Mouse (Mus musculus): ENCODE measurements around the gene Lrrc32. TPM values are rescaled to one million over a fixed set of nuclear protein-coding genes. Genes with fewer than 3 reads are reported as not detected.

Lrrc32 gene
- total RNA-seq, 1 experiment, result 0.62 TPM

DNA sequence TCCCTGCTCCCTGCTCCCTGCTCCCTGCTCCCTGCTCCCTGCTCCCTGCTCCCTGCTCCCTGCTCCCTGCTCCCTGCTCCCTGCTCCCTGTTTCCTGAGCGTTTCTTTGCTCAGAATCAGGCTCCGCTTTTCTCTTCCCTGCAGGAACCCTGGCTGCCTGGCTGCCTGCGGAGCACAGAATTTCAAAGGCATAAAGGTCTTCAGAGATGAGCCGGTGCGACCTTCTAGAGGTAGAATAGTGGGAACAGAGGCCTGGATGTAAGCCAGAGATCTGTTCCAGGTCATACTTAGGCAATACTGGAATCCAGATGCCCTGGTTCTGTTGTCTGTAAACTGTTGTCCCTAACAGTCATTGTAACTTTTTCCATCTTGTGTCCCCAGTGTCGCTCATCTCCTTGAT is 35.3 kb downstream of the Lrrc32 start:
- H3K4me3 ChIP-seq (ENCODE audit: insufficient read depth in 1 of 2, low read depth in 1 of 2, low read length in 2 of 2, poor library complexity in 1 of 2, severe bottlenecking in 1 of 2), result no peak overlapping the region
- no peak for DNase-seq (ENCODE audit: low read depth, low spot score)
- in situ Hi-C loops (cut with MboI; ENCODE audit: low sequenced_read_pairs in 2 of 2, unreplicated experiment in 2 of 2), result no loop called here
- no peaks in the 10 kb centered on the region for H3K9me3 ChIP-seq (ENCODE audit: control insufficient read depth, insufficient read depth, low read depth, low read length)
- no peak for TF ChIP-seq ZNF384 (IDR thresholded peaks at IDR 0.05; ENCODE audit: low read depth, low read length)
- TF ChIP-seq MAFK (IDR thresholded peaks at IDR 0.05; ENCODE audit: insufficient read depth, low read depth, low read length), result no peak
- no peak for TF ChIP-seq CHD2 (IDR thresholded peaks at IDR 0.05; ENCODE audit: low read depth, low read length)
- no peak for TF ChIP-seq HCFC1 (IDR thresholded peaks at IDR 0.05; ENCODE audit: borderline replicate concordance, insufficient read depth, low read length)
- TF ChIP-seq ZC3H11A (IDR thresholded peaks at IDR 0.05; ENCODE audit: borderline replicate concordance, low read depth, low read length), result no peak
- H3K4me1 ChIP-seq (ENCODE audit: control insufficient read depth in 2 of 2, insufficient read depth in 2 of 2, low read length in 2 of 2, poor library complexity in 1 of 2), result no peaks in the 10 kb centered on the region
- H3K36me3 ChIP-seq (ENCODE audit: control insufficient read depth, insufficient read depth, low read length, poor library complexity, severe bottlenecking), result no peaks in the 10 kb centered on the region
- no peak overlapping the region for H3K27ac ChIP-seq (ENCODE audit: insufficient read depth, low read depth, low read length, poor library complexity, severe bottlenecking)
- H3K9ac ChIP-seq (ENCODE audit: insufficient read depth, low read depth, low read length, poor library complexity, severe bottlenecking), result no peak overlapping the region

GRCm38 (mm10) chr7:98524869-98525699 is 36.0 kb downstream of the Lrrc32 start:
- no peak for DNase-seq (ENCODE audit: low read depth, low spot score)
- no peaks in the 10 kb centered on the region for H3K9me3 ChIP-seq (ENCODE audit: control insufficient read depth, insufficient read depth, low read depth, low read length)
- no peak overlapping the region for H3K4me3 ChIP-seq (ENCODE audit: insufficient read depth in 1 of 2, low read depth in 1 of 2, low read length in 2 of 2, poor library complexity in 1 of 2, severe bottlenecking in 1 of 2)
- H3K4me1 ChIP-seq (ENCODE audit: control insufficient read depth in 2 of 2, insufficient read depth in 2 of 2, low read length in 2 of 2, poor library complexity in 1 of 2), result no peaks in the 10 kb centered on the region
- no peak overlapping the region for H3K9ac ChIP-seq (ENCODE audit: insufficient read depth, low read depth, low read length, poor library complexity, severe bottlenecking)
- no peak for TF ChIP-seq CHD2 (IDR thresholded peaks at IDR 0.05; ENCODE audit: low read depth, low read length)
- no peak for TF ChIP-seq MAFK (IDR thresholded peaks at IDR 0.05; ENCODE audit: insufficient read depth, low read depth, low read length)
- TF ChIP-seq ZNF384 (IDR thresholded peaks at IDR 0.05; ENCODE audit: low read depth, low read length), result no peak
- no peak for TF ChIP-seq ZC3H11A (IDR thresholded peaks at IDR 0.05; ENCODE audit: borderline replicate concordance, low read depth, low read length)
- no peak for TF ChIP-seq HCFC1 (IDR thresholded peaks at IDR 0.05; ENCODE audit: borderline replicate concordance, insufficient read depth, low read length)
- no peak overlapping the region for H3K27ac ChIP-seq (ENCODE audit: insufficient read depth, low read depth, low read length, poor library complexity, severe bottlenecking)
- in situ Hi-C loops (cut with MboI; ENCODE audit: low sequenced_read_pairs in 2 of 2, unreplicated experiment in 2 of 2), result no loop called here
- H3K36me3 ChIP-seq (ENCODE audit: control insufficient read depth, insufficient read depth, low read length, poor library complexity, severe bottlenecking), result no peaks in the 10 kb centered on the region

DNA sequence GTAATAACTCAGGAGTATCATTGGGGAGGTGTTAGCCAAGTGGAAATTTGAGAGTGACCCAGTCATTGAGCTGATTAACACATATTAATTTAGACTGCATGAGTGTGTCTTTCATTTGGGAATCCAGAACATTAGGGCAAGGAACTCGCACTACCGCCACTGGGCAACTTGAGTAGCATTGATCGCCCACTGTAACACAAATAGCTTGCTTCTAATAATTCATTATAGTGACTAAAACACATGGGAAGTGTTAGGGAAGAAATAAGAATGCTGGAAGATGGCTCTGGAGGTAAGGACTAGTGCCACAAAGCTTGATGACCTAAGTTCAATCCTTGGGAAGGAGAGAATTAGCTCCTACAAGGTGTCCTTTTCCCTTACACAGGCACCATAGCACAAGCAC is 38.0 kb downstream of the Lrrc32 start:
- H3K36me3 ChIP-seq (ENCODE audit: control insufficient read depth, insufficient read depth, low read length, poor library complexity, severe bottlenecking), result no peaks in the 10 kb centered on the region
- peaks cover 0 to 2% of the 10 kb centered on the region in 2 experiments; a peak in 1 of 4 replicates for H3K4me1 ChIP-seq (ENCODE audit: control insufficient read depth in 2 of 2, insufficient read depth in 2 of 2, low read length in 2 of 2, poor library complexity in 1 of 2)
- in situ Hi-C loops (cut with MboI; ENCODE audit: low sequenced_read_pairs in 2 of 2, unreplicated experiment in 2 of 2), result no loop called here
- no peak overlapping the region for H3K9ac ChIP-seq (ENCODE audit: insufficient read depth, low read depth, low read length, poor library complexity, severe bottlenecking)
- no peak for DNase-seq (ENCODE audit: low read depth, low spot score)
- H3K4me3 ChIP-seq (ENCODE audit: insufficient read depth in 1 of 2, low read depth in 1 of 2, low read length in 2 of 2, poor library complexity in 1 of 2, severe bottlenecking in 1 of 2), result no peak overlapping the region
- no peaks in the 10 kb centered on the region for H3K9me3 ChIP-seq (ENCODE audit: control insufficient read depth, insufficient read depth, low read depth, low read length)
- H3K27ac ChIP-seq (ENCODE audit: insufficient read depth, low read depth, low read length, poor library complexity, severe bottlenecking), result no peak overlapping the region
- TF ChIP-seq ZNF384 (IDR thresholded peaks at IDR 0.05; ENCODE audit: low read depth, low read length) (no peak), HCFC1 (IDR thresholded peaks at IDR 0.05; ENCODE audit: borderline replicate concordance, insufficient read depth, low read length) (no peak), CHD2 (IDR thresholded peaks at IDR 0.05; ENCODE audit: low read depth, low read length) (no peak), MAFK (IDR thresholded peaks at IDR 0.05; ENCODE audit: insufficient read depth, low read depth, low read length) (no peak), ZC3H11A (IDR thresholded peaks at IDR 0.05; ENCODE audit: borderline replicate concordance, low read depth, low read length) (no peak)

DNA sequence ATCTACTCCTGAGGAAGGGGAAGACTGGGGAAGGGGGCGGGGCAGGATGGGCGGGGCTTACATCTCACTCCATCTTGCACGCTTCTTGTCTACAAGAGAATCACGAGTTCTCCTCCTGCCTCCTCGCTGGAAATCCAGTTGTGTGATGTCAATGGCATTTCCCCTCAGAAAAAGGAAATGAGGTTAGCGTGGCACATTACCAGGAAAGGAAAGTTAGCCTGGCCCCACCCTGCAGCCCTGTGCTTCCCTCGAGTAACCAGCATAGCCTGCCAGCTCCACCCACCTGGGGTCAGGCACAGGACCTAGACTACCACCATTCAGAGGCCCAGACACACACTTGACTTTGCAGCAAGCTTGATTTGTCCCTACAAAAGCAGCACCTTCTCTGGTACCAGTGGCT is 42.5 kb downstream of the Lrrc32 start:
- Histone ChIP-seq H3K9ac (ENCODE audit: insufficient read depth, low read depth, low read length, poor library complexity, severe bottlenecking) (no peak overlapping the region), H3K27ac (ENCODE audit: insufficient read depth, low read depth, low read length, poor library complexity, severe bottlenecking) (no peak overlapping the region), H3K9me3 (ENCODE audit: control insufficient read depth, insufficient read depth, low read depth, low read length) (no peaks in the 10 kb centered on the region), H3K4me1 (ENCODE audit: control insufficient read depth in 2 of 2, insufficient read depth in 2 of 2, low read length in 2 of 2, poor library complexity in 1 of 2) (peaks cover 0 to 2% of the 10 kb centered on the region in 2 experiments; a peak in 1 of 4 replicates), H3K36me3 (ENCODE audit: control insufficient read depth, insufficient read depth, low read length, poor library complexity, severe bottlenecking) (no peaks in the 10 kb centered on the region), H3K4me3 (ENCODE audit: insufficient read depth in 1 of 2, low read depth in 1 of 2, low read length in 2 of 2, poor library complexity in 1 of 2, severe bottlenecking in 1 of 2) (no peak overlapping the region)
- in situ Hi-C loops (cut with MboI; ENCODE audit: low sequenced_read_pairs in 2 of 2, unreplicated experiment in 2 of 2), result no loop called here
- no peak for DNase-seq (ENCODE audit: low read depth, low spot score)
- TF ChIP-seq ZNF384 (IDR thresholded peaks at IDR 0.05; ENCODE audit: low read depth, low read length), result no peak
- no peak for TF ChIP-seq HCFC1 (IDR thresholded peaks at IDR 0.05; ENCODE audit: borderline replicate concordance, insufficient read depth, low read length)
- TF ChIP-seq MAFK (IDR thresholded peaks at IDR 0.05; ENCODE audit: insufficient read depth, low read depth, low read length), result no peak
- no peak for TF ChIP-seq ZC3H11A (IDR thresholded peaks at IDR 0.05; ENCODE audit: borderline replicate concordance, low read depth, low read length)
- no peak for TF ChIP-seq CHD2 (IDR thresholded peaks at IDR 0.05; ENCODE audit: low read depth, low read length)
